Mouse (Mus musculus) layer of hippocampus, postnatal 25 days (tissue): ENCODE results near the gene 9430097D07Rik. TPM values are rescaled to one million over a fixed set of nuclear protein-coding genes. Genes with fewer than 3 reads are reported as not detected.

Experiments used
- DNase-seq, 2 experiments: peaks; one replicate each; pipeline ENCODE4 v3.0.0; 2022; ENCODE audit warnings: mixed read lengths in 2 of 2, low spot score in 1 of 2; ENCODE audit errors: extremely low spot score in 1 of 2
- total RNA-seq, 2 experiments: library from RNA; stranded (reverse); gene quantifications; 2 replicates each; pipeline ENCODE4 v1.2.3; 2021

The 9430097D07Rik gene
- total RNA-seq, 2 experiments from 2014 or later: 0.33 TPM; not detected in 1

DNA sequence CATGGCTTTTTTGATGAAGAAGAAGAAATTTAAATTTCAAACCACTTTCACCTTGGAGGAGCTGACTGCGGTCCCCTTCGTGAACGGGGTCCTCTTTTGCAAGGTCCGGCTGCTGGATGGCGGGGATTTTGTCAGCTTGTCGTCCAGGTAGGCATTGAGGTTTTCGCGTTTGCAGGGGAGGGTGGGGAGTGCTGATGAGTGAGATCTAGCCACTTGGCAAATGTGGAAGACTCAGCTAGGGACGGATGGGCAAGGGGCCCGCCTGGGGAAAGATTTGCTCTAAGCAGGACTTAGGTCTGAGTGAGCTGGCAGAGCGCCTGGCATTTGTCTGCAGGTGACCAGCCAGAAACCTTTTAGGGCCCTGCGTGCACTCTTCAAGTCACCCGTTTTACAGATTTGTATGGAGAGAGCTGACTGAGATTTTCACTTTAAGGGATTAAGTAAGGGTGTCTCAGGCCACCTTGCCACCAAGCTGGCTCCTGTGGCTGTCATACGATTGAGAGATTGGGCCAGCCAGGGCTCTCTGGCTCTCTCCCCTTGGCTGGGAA, 39.3 kb downstream of the 9430097D07Rik start:
- DNase-seq: no peak

DNA sequence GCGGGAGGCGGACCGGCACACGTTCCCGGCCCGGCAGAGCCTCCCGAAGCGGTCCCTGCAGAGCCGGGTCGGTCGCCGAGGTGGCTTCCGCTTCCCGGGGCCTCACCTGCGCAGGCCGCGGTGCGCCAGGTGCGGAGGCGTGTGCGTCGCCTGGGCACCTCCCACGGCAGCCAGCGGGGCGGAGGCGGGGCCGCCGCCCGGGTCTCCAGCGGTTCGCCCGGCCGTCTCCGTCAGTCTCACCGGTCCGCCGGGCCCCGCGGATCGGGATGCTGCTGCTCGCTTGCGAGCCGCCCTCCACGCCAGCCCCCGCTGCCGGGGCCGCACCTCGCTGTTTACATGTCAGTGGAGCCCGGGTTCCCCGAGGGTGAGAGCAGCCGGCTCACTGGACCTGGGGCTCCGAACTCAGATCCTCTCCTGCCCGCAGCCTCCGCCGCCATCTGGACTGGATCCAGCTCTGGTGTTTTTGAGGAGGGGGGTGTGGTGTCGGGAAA, 39.9 kb downstream of the 9430097D07Rik start:
- DNase-seq: peak; percentile 47 to 55

DNA sequence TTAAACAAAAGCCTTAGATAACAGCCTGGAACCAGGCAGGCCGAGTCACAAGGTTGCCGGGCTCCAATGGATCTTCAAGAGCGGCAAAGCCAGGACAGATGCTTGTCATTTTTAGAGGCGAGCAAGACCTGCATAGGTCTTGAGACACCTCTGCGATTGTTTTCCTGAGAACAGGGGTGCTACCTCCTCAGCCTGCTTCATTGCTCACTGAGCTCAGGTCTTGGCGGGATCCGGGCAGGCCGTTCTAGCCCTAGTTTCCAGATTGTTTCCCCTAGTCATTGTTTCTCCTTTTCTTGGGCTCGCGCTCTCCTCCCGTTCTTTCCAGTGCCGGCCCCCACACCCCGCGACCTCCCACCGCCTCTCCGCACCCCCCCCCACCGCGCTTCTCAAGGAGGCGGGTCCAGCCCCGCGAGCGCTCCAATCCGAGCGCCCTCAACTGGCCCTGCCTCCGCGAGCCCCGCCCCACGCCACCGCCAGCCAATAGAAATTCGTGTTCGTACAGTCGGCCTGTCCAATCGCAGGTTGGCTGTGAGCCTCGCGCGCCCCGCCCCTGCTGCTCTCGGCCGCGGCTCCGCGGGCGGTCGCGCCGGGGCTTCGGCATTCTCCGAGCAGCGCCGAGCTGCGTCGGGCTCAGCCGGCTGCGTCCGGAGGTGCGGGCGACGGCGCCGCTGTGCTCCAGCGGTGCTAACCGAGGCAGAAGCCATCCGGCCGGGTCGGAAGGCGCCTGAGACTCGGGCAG, 40.6 kb downstream of the 9430097D07Rik start, which contains the start of gene Fam102a:
TSS of gene Fam102a (plus strand) at position 600 of the 739 bp plus-strand sequence.
- DNase-seq: peak; percentile 95 to 96

DNA sequence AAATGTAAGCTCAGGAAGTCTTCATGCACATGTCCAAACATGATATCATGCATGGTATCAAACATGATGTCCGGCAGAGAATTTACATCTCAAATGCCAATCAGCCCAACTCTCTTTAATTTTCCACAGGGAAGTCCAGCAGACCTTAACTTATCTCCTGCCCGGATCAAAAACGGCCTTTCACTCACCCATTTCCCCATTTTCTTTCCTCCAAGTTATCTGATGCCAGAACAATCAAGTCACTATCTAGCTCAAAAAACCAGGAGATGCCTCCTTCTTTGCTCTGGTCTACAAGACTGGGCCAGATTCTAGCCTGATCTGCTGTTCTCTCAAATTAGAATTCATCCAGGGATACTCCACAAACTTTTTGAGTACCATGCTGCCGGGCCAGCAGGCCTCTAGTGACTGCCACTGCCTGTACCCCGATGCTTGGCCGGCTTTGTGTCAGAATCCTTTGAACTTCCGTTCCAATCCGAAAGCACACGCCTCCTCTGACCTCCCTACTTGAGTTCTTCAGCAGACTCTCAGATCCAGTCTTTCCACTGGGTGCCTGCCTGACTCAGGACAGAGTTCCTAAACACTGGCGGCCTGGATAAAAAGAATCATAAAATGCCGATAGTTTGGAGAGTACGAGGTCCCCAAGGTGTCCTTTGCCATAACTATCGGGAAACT, 41.3 kb downstream of the 9430097D07Rik start:
- no peak for DNase-seq

DNA sequence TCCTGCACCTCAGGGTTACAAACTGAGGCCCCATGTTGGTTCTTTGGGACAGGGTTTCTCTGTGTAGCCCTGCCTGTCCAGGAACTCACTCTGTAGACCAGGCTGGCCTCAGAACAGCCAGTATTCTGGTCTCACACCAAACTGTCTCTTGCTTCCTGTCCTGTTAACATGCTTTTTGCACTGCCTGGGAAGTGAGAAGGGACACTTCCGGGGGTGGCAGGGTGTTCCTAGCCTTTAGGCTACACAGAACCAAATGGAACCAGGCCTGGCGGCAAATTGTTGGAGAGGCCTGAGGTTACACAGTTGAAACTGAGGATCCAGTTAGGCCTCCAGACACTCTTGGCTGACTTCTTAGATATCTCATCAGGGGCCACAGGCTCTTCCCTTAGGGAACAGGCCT, 42.3 kb downstream of the 9430097D07Rik start:
- DNase-seq: no peak

DNA sequence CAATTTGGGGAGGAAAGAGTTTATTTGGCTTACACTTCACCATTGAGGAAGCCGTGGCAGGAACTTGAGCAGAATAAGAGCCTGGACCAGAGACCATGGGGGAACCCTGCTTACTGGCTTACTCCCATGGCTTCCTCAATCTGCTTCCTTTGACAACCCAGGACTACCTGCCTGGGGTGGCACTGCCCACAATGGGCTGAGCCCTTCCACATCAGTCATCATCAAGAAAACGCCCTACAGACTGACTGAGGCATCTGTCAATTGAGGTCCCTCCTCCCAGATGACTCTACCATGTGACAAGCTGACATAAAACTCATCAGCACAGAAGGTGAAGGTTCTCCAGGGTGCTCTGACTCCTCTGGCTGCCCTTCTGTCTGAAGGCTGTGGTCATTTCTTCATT, 45.0 kb downstream of the 9430097D07Rik start:
- DNase-seq: no peak

DNA sequence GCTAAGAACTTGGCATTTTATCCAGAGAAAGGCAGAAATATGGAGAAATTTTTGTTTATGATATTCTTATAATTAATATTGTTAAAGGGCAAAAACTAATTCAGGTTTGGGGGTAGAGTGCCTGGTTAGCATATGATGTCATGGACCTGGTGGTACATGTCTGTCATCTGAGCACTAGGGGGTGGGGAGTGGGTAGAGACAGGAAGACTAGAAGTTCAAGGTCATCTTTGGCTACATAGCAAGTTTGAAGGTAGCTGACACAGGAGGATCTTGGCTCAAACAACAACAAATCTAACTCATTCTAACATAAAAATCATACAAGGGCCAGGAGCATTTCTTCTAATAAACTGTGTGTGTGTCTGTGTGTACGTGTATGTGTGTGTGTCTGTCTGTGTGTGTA, 47.2 kb downstream of the 9430097D07Rik start:
- no peak for DNase-seq

DNA sequence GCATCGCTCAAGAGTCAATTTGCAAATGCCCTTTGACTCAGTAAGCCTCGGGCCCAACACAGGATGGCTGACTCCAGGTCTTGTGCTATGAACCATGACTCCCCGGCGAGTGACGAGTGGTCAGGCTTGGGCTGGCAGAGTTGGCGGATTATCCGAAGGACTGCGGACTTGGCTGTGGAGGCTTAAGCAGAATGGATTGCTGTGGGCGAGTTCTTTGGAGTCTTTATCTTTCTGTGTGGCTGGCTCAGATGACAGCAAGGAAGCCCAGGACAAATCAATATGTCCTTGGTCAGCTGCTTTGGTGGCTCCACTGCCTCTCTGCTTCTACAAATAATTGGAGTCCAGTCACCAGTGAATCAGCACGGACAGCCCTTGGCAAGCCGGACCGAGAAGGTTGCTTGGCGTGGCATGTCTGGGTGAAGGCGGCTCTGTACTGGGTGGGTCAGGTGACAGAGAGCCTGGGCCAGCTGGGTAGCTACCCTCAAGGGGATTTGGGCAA, 48.0 kb downstream of the 9430097D07Rik start:
- no peak for DNase-seq

DNA sequence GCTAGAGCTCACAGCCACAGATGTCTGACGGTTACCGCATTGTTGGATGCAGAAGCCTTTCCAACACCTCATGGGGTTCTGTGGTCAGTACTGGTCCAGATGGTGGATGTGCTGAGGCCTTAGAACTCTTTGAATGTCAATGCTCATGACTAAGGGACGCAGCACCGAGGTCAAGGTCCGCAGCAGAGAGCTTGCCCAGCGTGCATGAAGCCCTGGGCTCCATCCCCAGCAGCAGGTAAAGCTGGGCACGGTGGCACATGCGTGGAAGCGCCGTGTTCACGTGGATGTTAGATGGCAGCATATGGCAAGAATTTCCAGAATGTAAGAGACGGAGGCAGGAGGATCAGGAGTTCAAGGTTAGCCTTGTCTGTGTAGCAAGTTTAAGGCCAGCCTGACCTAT, 49.7 kb downstream of the 9430097D07Rik start:
- DNase-seq: no peak

DNA sequence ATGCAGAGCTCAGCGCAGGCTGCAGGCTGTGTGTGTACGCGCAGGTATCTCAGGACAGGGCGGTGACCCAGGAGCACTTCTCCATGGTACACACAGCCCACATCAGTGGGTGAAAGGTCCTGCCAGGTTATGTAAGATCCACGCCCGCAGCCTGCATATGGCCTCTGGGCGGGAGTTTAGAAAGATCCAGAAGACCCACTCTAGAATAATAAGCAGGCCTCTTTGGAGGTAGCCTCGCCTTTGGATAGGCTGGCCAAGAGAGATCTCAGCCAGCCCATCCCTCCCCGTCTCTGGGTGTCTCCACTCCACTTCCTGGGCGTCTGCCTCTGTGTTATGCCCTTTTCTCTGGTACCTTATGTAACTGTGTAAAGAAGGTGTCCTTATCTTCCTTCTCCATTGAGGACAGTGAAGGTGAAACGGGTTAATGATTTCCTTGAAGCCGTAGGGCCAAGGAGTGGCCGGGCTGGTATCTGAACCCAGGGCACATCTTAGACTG, 50.9 kb downstream of the 9430097D07Rik start:
- no peak for DNase-seq

Other genes starting within 250 kb of the 9430097D07Rik start
- 10 to 100 TPM; 56.1 to 85.3 TPM for gene Ciz1, start 223.4 kb downstream of the 9430097D07Rik start, total RNA-seq
- 1,000 to 10,000 TPM; 1,309 to 1,323 TPM for gene Dnm1, start 222.3 kb downstream of the 9430097D07Rik start, total RNA-seq
- 100 to 1,000 TPM; 194 to 197 TPM for gene 1110008P14Rik, start 193.7 kb downstream of the 9430097D07Rik start, total RNA-seq
- gene Lcn2, start 187.4 kb downstream of the 9430097D07Rik start, total RNA-seq: under 1 TPM; 0.56 to 0.81 TPM
- gene Ptges2, start 179.8 kb downstream of the 9430097D07Rik start, total RNA-seq: 10 to 100 TPM; 40.1 to 41.9 TPM
- 1 to 10 TPM; 4.1 to 4.2 TPM for gene Naif1, start 125.2 kb downstream of the 9430097D07Rik start, total RNA-seq
- 10 to 100 TPM; 53.5 to 55.2 TPM for gene Slc25a25, start 124.2 kb downstream of the 9430097D07Rik start, total RNA-seq
- 10 to 100 TPM; 70.2 to 75.2 TPM for gene Fam102a, start 40.4 kb downstream of the 9430097D07Rik start, total RNA-seq
- 10 to 100 TPM; 74.0 to 80.4 TPM for gene Dpm2, start 4.8 kb downstream of the 9430097D07Rik start, total RNA-seq
- gene Pip5kl1, start 887 bp downstream of the 9430097D07Rik start, total RNA-seq: 1 to 10 TPM; 4.0 to 4.1 TPM
- 10 to 100 TPM; 41.4 to 48.8 TPM for gene St6galnac4, start 11.4 kb upstream of the 9430097D07Rik start, total RNA-seq
- gene St6galnac6, start 24.0 kb upstream of the 9430097D07Rik start, total RNA-seq: 100 to 1,000 TPM; 105 to 124 TPM
- gene Ak1, start 46.1 kb upstream of the 9430097D07Rik start, total RNA-seq: 100 to 1,000 TPM; 127 to 140 TPM
- gene Eng, start 70.9 kb upstream of the 9430097D07Rik start, total RNA-seq: 10 to 100 TPM; 17.4 to 24.2 TPM
- gene Fpgs, start 128.5 kb upstream of the 9430097D07Rik start, total RNA-seq: 10 to 100 TPM in 1 of 2 experiments, 1 to 10 TPM in 1; 8.4 to 10.7 TPM
- gene Cdk9, start 137.4 kb upstream of the 9430097D07Rik start, total RNA-seq: 100 to 1,000 TPM in 1 of 2 experiments, 10 to 100 TPM in 1; 96.0 to 106 TPM
- 10 to 100 TPM; 22.8 to 23.9 TPM for gene Sh2d3c, start 145.4 kb upstream of the 9430097D07Rik start, total RNA-seq
- gene 6330409D20Rik, start 165.3 kb upstream of the 9430097D07Rik start, total RNA-seq: 1 to 10 TPM; 1.1 to 1.3 TPM
- gene Tor2a, start 181.6 kb upstream of the 9430097D07Rik start, total RNA-seq: 10 to 100 TPM; 32.2 to 33.3 TPM
- gene Ttc16, start 199.9 kb upstream of the 9430097D07Rik start, total RNA-seq: under 1 TPM; 0.54 to 0.59 TPM
- gene Ptrh1, start 200.1 kb upstream of the 9430097D07Rik start, total RNA-seq: 1 to 10 TPM; 5.9 to 7.9 TPM
- 1 to 10 TPM in 1 of 2 experiments, under 1 TPM in 1; 0.49 to 1.3 TPM for gene Cfap157, start 208.7 kb upstream of the 9430097D07Rik start, total RNA-seq